Mouse (Mus musculus): Measurements from ENCODE around the gene Pnma1.

The Pnma1 gene

DNA sequence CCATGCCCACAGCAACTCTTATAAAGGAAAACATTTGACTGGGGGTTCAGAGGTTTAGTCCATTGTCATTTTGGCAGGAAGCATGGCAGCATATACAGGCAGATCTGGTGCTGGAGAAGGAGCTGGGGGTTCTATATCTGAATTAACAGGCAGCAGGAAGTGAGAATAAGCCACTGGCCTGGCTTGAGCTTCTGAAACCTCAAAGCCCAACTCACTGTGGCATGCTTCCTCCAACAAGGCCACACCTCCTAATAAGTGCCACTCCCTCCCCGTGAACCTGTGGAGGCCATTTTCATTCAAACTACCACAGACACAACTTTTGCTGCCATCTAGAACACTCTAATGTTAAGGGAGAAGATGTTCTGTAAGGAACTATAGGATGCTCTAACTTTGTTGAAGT is 40.6 kb downstream of the Pnma1 start:
- DNase-seq (ENCODE audit: extremely low read depth, low read depth): peak; percentile 43

DNA sequence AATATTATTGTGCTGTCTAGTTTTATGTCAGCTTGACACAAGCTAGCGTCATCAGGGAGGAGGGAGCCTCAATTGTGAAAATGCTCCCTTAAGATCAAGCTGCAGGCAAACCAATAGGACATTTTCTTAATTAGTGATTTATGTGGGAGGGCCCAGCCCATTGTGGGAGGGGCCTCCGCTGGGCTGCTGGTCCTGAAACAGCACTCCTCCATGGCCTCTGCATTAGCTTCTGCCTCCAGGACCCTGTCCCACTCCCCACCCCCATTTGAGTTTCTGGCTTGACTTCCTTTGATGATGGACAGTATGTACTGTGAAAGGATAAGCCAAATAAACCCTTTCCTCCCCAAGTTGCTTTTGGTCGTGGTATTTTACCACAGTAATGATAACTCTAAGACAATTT is 41.3 kb downstream of the Pnma1 start:
- no peak for DNase-seq (ENCODE audit: extremely low read depth, low read depth)

GRCm38 (mm10) chr12:84101493-84101845 is 46.8 kb downstream of the Pnma1 start:
- DNase-seq (ENCODE audit: extremely low read depth, low read depth): no peak

DNA sequence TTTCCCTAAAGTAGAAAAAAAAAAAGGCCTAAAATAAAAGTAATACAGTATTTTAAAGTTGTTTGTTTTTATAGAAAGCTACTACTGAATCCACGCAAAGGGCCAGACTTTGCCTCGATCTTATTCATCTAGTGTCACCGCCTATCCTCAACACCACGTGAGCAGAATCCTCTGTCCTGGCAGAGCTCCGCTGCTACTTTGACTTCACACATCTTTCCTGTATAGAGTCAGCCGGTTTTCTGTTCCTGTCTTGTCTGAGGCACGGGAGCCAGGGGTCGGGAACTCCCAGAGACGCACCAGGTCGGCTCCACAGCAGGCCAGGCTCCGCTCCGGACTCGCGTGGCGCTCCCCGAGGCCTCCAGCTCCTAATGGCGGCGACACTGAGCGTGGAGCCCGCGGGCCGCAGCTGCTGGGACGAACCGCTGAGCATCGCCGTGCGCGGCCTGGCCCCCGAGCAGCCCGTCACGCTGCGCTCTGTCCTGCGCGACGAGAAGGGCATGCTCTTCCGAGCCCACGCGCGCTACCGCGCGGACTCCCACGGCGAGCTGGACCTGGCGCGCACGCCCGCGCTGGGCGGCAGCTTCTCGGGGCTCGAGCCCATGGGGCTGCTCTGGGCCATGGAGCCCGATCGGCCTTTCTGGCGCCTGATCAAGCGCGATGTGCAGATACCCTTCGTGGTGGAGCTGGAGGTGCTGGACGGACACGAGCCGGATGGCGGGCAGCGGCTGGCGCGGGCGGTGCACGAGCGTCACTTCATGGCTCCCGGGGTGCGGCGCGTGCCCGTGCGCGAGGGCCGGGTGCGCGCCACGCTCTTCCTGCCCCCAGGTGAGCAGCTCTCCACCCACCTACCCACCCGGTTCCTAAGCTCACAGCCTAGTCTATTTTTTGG is 47.4 kb downstream of the Pnma1 start, which contains the start of gene Acot6:
TSS of gene Acot6 (plus strand) at position 51 of the 889 bp plus-strand sequence.
- peak; percentile 51 for DNase-seq (ENCODE audit: extremely low read depth, low read depth)

DNA sequence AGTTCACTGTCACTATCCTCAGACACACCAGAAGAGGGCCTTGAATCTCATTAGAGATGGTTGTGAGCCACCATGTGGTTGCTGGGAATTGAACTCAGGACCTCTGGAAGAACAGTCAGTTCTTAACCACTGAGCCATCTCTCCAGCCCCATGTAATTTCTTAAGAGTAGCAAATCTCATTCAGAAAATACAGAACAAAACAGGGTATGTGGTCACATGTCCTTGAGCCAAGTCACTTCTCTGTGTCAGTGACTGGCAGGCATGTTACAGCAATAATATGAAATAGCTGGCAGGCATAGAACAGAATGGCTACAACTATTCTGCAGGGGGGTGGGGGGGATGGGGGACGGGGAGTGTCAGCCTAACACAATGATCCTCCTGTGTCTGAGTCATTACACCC is 48.2 kb downstream of the Pnma1 start:
- DNase-seq (ENCODE audit: extremely low read depth, low read depth): no peak

DNA sequence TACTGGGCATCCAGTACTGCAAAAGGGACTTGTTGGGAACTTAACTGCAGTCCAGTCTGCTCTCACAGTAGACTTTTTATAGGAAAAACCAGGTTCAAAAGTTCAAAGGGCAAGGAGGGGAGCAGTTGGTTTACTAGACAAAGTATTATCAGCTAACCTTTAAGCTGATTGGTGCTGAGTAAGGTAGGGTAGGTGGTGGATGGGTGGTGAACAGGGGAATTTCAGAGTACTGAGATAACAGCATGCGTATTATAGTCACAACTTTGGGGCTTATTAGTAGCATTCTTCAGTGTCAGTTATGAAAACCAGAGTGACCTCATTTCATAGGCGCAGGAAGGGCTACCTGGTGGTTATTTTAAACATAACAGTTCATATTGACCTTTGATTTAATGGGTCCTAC is 48.7 kb downstream of the Pnma1 start:
- DNase-seq (ENCODE audit: extremely low read depth, low read depth): no peak
